Mouse (Mus musculus) bone marrow, adult 2 months (tissue): ENCODE data around the gene Zfand5. TPM values are rescaled to one million over a fixed set of nuclear protein-coding genes. Genes with fewer than 3 reads are reported as not detected.

Experiments
- H3K27ac ChIP-seq: fragments of 200-500 bp; 2 replicates; pipeline ENCODE4 v1.5.1; 2012; ENCODE audit warnings: low read depth, mild to moderate bottlenecking, control low read depth, inconsistent platforms, low read length; ENCODE audit not compliant: control insufficient read depth, poor library complexity, insufficient read depth
- H3K4me1 ChIP-seq: fragments of 200-500 bp; 2 replicates; pipeline ENCODE4 v1.6.1; 2011; ENCODE audit warnings: low read length; ENCODE audit not compliant: control insufficient read depth, insufficient read depth
- H3K4me3 ChIP-seq: fragments of 200-500 bp; replicated peaks from 2 replicates; pipeline ENCODE3; 2011; ENCODE audit warnings: mild to moderate bottlenecking, low read depth, low read length, control low read depth; ENCODE audit not compliant: control insufficient read depth
- CTCF ChIP-seq: fragments of 200-500 bp; IDR thresholded peaks from 2 replicates; pipeline ENCODE4 v1.5.1; 2011; ENCODE audit warnings: low read length, control low read depth; ENCODE audit not compliant: control insufficient read depth, insufficient read depth
- POLR2A ChIP-seq: fragments of 200-500 bp; IDR thresholded peaks from 2 replicates; pipeline ENCODE4 v1.6.1; 2011; ENCODE audit warnings: low read depth, mild to moderate bottlenecking, control low read depth, low read length, borderline replicate concordance; ENCODE audit not compliant: control insufficient read depth
- WGBS: fragments of 180-500 bp; shearing (Covaris S2); methylation state at CpG from one replicate; pipeline ENCODE4 v1.1.7; 2018; 5-methylcytosine and 5-hydroxymethylcytosine counted together
- polyA plus RNA-seq: library from polyadenylated mRNA; stranded (reverse); fragments of >200 nt; gene quantifications from 2 replicates; pipeline ENCODE4 v1.2.4, GENCODE M21; 2011; ENCODE audit warnings: low replicate concordance; ENCODE audit not compliant: missing spikeins, insufficient read depth, insufficient read length

Gene Zfand5
- polyA plus RNA-seq, 1 experiment, result 45.9 TPM

DNA sequence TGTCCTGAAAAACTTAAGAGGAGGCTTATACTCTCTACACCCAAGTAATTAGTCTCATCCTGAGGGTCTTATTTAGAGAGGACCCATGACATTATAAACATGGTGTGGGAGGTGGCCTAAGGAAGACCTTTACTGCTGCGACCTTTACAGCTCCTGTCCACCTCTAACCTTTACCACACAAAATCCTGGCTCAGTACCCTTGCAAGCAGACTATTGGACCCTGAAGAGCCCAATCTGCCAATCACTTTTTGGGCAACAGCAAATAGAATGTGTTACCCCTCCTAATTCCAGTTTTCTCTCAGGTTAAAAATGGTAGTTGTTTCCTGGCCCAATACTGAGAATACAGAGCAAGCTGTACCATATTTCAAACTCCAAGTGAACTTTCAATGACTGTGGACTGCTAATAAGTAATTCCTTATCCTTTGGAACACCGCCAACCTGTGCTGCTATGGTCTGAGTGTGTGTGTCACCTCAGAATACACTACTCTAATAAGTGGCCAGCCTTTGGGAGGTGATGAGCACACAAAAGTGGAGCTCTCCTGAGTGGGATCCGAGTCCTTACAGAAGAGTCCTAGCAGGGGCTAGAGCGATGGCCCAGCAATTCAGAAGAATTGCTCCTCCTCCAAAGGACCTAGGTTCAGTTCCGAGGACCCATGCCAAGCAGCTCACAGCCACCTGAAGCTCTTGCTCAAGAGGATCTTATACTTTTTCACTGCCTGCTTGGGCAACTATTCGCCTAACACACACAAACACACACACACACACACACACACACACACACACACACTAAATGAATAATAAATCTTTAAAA, 58.4 kb downstream of the Zfand5 start:
- Histone ChIP-seq H3K27ac (no peak overlapping the region), H3K4me3 (no peak overlapping the region), H3K4me1 (no peaks in the 10 kb centered on the region)
- TF ChIP-seq POLR2A (no peak), CTCF (no peak)
- 73% methylated on average over 6 of the region's 6 CpGs for WGBS

DNA sequence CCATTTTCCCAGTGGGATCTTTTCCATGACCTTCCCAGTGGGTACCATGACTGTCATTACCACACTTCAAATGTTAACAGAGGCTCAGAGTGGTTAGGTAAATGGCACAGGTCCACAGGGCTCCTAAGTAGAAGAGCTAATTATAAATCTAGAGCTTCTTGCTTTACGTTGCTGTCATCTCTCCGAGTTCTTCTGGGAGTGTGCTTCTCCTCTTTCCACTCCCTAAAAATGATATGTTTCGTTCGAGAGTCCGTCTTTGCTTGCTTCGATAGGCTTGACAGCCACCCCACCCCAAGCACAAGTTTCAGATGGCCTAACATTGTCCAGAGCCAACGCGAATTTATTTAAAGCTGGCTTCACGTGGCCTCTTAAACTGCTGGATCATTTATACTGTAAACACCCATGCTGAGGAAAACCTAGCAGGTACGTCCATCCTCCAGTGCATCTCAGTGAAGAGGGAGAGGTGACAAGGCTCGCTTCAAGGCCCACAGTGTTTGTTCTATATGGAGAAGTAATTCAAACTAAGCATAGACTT, 59.6 kb downstream of the Zfand5 start:
- no peaks in the 10 kb centered on the region for H3K4me1 ChIP-seq
- no peak overlapping the region for H3K4me3 ChIP-seq
- WGBS, result 82% methylated on average over 11 of the region's 11 CpGs
- TF ChIP-seq CTCF (no peak), POLR2A (no peak)
- H3K27ac ChIP-seq, result no peak overlapping the region

Other genes with a start within 250 kb of the Zfand5 start
- 51.2 TPM in 2 replicates for gene Gda, start 201.2 kb downstream of the Zfand5 start, polyA plus RNA-seq